Mouse (Mus musculus): Measurements from ENCODE around the gene Olfr220.

Olfr220 gene

DNA sequence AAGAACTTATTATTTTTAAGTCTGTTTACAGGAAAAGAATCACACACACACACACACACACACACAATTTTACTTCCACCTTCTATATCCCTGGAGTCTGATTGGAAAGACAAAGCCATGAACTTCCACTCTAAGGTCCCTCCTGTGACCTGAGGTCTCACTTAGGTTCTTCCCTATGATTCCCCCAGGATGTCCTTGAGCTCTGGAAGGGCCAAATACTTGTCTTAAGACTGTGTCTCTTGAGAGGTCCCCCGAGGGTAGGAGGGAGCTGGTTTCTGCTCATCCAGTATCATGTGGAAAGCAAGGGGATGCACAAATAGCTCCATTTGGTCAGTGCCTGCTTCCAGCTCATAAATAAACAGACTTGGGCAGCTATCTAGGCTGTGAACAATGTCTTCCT lies at the start of gene Olfr220:
Olfr220 (plus strand) TSS at position 301 of the 400 bp plus-strand sequence.
- CTCF ChIA-PET = no interaction called here

DNA sequence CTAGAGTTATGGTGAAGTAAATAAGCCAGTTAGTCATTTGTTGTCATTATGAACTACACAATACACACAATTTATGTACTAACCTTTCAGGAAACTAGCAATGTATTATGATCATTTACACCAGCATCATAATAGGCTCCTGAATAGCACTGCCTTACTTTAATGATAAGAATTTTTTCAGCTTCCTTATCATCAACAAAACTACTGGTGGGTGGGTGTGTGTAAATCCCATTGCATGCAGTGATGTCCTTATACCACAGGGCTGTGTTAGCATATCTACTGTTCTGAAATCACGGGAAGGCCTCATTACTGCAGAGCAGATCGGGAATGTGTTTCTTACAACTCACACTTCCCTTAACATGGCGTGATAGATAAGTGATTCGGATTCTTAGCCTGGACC lies 18.9 kb upstream of the Olfr220 start:
- CTCF ChIA-PET = no interaction called here

DNA sequence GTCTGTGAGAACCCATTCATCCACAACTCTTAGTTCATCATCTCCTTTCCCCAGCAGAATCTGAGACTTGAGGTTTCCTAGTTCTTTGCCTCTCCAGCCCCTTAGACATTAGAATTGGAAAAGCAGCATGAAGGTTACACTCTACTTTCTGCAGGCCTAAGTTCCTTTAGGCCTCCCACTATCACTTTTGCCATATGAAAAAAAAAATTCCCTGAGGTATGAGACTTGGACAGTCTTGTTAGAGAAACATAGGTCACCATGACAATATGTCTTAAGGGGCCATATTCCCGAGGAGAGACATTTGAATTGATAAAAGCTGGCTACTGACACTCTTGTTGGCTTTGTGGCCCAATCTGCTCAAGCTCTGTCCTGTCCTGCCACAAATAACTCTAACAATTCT lies 18.1 kb upstream of the Olfr220 start, which contains the start of gene Olfr414:
Olfr414 (plus strand) TSS at position 301 of the 400 bp plus-strand sequence.
- CTCF ChIA-PET = no interaction called here

DNA sequence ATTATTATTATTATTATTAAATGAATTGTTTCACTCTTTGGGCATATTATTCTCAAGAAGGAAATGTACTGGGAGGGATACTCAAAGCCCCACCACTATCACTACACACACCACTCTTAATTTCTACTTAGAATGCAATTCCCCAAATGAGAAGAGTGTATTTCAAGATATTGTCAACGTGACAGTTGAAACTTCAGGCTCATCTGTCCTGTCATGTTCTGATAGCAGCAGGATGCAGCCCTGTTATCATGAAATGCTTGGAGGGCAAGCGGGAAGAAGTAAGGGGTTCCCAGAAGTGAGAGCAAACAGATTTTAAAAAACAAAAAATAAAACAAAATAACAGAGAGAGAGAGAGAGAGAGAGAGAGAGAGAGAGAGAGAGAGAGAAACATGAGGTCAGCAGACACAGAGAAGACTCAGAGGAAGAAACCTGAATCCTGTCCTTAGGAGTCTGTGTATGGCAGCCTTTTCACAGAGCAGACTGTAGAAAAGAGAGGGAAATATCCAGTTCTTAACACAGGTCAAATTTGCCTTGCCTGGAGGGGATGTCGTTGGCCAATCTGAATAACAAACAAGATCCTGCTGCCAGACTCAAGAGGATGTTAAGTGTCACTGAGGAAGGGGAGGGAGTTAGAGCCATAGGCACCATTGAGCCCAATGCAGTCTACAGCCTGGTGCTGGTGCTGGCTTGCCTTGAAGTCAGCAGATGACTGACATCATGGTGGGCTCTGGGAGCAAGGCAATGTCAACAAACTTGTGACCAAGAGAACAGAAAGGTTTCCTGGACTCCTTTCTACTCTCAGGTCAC lies 15.5 kb upstream of the Olfr220 start:
- CTCF ChIA-PET = no interaction called here

DNA sequence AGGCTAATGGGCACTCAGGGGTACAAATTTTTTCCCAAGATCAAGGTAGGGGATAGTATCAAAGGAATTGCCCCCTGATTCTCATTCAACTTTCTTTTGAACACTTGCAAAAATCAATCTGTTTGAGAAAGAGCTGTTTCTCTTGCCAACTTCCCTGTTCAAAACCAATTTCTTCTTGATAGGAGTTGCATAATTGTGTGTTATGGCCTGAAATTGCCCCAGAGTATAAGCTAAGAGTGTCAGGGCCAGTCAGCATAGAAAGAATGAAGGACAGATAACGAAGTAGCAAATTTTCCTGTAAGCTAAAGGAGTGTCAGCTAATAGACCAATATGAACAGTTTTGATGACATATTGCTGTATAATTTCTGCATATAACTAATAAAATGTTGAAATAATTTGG lies 14.5 kb upstream of the Olfr220 start:
- CTCF ChIA-PET = no interaction called here

DNA sequence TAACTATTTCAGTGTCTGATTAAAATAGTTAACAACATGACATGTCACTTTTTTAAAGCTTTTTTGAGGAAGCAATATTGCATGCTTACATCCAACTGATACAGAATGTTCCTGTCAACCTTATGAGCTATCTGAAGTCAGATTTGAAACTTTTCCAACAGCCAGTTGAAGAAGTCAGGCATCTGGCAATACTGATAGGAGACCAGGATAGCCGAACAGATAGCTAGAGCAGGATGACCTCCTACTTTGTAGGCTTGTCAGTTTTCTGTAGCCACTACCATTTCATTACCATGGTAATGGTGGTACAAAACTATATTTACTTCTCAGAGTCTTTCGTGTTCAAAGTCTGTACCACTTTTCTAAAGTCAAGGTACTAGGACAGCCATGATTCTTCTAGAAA lies 13.5 kb upstream of the Olfr220 start:
- CTCF ChIA-PET = no interaction called here

DNA sequence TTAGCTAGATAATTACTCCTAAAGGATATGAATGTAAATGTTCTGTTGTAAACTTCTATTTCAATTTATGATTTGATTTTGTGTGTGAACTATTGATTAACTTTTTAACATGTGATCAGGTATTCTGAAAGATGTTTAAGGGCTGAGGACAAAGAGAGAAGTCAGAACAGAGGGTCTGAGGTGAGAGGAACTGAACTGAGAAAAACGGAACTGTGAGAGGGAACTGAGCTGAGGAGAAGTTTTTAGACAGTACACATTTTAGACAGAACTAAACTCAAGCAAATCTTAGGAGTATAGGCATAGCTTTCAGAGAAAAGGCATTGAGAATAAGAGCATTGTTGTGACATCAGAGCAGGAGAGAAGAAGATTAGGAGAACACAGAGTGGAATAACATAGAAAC lies 7.8 kb upstream of the Olfr220 start:
- CTCF ChIA-PET = no interaction called here

DNA sequence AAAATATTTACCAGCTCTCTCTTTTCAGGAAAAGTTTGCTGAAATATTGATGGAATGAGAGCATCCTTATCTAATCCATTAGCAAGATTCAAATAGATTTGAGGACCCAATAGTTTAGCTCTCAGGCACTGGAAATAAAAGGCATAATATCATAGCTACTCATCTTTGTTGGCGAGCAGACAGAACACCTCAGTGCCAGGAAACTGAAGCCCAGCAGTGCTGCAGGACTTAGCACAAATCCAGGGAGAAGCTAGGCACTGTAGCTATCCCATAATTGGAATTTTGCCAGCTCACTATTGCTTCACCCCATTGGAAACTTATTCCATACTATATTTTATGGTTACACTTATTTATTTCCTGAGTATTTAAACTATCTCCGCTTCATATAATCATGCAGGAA lies 13.2 kb downstream of the Olfr220 start:
- CTCF ChIA-PET = no interaction called here

DNA sequence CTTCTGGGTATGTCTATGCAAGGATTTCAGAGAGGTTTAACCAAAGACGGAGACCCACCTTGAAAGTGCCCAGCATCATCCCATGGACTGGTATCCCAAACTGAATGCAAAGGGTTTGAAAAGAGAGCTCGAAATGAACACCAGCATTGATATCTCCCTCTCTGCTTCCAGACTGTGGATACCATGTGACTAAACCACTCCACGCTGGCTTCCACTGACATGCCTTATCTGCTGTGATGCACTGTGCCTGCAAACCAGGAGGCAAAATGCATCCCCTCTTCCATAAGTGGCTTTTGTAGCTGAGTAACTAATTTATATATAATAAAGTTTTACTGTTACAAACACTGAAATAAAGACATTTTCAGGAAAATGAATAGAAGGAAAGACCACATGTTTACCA lies 23.5 kb downstream of the Olfr220 start:
- CTCF ChIA-PET = interaction anchor here (0.7 kb wide), 1 partner anchor 23 kb away, joined by 4 read pairs; no protein-coding TSS in a partner anchor

DNA sequence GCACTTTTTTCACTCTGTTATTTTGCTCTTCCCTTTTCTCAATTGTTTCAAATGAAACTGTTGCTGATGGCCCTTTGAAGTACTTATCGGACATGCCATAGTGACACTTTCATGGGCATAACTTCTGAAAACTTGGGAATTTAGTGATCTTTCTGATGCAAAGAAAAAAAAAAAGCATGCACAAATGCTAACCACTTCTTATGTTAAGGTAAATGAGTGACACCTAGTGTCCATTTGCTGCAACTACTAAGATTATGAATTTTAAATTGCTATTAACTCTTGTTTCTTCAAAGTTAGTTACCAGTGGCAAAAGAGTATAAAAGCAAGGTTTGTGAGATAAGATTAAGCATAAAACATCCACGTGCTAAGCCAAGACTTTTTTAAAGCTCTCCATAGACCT lies 24.4 kb downstream of the Olfr220 start:
- CTCF ChIA-PET = no interaction called here

DNA sequence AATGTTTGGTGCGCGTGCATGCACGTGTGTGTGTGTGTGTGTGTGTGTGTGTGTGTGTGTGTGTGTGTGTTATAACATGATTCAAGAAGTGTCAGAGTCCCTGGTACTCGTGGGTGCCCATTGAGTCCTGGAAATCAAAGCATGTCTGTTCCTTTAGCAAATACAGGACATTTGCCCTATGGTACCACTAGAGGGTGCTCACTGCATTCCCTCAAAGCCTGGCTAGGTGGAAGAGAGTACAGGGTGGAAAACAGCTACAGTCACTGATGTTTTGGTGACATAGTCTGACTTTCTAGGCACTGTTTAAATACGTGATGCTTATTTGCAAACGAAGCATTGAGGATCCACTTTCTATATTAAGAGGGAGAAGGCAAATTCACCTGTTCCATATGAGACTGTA lies 27.9 kb downstream of the Olfr220 start:
- CTCF ChIA-PET = no interaction called here

DNA sequence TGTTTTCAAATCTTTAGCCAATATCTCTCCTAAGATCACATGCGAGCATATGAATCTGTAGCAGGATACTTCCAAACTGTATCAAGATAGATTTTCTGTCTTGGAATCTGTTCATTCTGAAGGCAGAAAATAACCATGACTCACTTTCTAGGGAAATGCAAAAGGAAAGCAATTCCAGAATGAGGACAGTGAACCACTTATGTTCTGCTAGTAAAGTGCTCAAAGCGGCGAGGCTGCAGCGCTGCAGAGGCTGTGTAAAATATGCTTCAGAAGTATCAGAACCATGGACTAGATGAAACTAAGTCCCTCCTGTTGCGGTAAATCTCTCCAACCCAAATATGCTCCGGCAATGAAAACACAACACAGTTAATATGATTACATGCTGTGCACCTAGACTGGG lies 40.7 kb downstream of the Olfr220 start:
- CTCF ChIA-PET = no interaction called here

DNA sequence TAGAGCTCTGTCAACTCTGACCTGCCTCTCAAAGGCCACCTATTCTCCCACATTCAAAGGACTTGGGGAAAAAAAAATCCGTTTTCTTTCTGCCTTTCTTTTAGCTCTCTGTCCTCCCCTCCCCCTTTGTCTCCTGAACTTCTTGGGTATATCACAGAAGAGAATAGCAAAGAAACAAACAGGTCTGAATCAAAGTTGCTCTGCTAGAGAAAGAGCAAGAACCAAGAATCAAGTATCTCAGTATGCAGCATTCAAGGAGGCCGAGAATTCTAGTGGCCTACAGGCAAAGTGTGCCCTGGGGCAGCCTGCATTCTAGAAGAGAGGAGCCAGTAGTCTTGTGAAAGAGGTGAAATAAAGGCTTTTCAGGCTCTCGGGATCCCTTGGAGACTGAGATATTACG lies 58.2 kb downstream of the Olfr220 start:
- CTCF ChIA-PET = no interaction called here

Measured in spleen, embryonic (tissue).